Mouse (Mus musculus) embryonic fibroblast, embryonic 13.5 days (primary cell): ENCODE results near the gene Cyb5rl. TPM values are rescaled to one million over a fixed set of nuclear protein-coding genes. Genes with fewer than 3 reads are reported as not detected.

Experiments
- H3K27ac ChIP-seq: 2 replicates; pipeline ENCODE4 v1.5.1; 2012; ENCODE audit warnings: low read length, control low read depth, inconsistent platforms; ENCODE audit not compliant: insufficient read depth
- H3K4me1 ChIP-seq: 2 replicates; pipeline ENCODE4 v1.6.1; 2011; ENCODE audit warnings: low read length; ENCODE audit not compliant: control insufficient read depth, insufficient read depth
- H3K4me3 ChIP-seq: 2 replicates; pipeline ENCODE4 v1.5.1; 2011; ENCODE audit warnings: mild to moderate bottlenecking, control low read depth, low read length; ENCODE audit not compliant: insufficient read depth
- CTCF ChIP-seq: IDR thresholded peaks from 2 replicates; pipeline ENCODE4 v1.5.1; 2011; ENCODE audit warnings: mild to moderate bottlenecking, control low read depth, low read length, moderate library complexity, borderline replicate concordance; ENCODE audit not compliant: insufficient read depth
- POLR2A ChIP-seq: IDR thresholded peaks from 2 replicates; pipeline ENCODE4 v1.6.1; 2011; ENCODE audit warnings: low read depth, mild to moderate bottlenecking, control low read depth, low read length, moderate library complexity
- polyA plus RNA-seq: library from polyadenylated mRNA; stranded (reverse); fragments of >200 nt; gene quantifications from 2 replicates; pipeline ENCODE4 v1.2.4, GENCODE M21; 2011; ENCODE audit warnings: low read depth; ENCODE audit not compliant: missing spikeins, insufficient read length

Cyb5rl gene
- polyA plus RNA-seq, 1 experiment, result 6.3 TPM

DNA sequence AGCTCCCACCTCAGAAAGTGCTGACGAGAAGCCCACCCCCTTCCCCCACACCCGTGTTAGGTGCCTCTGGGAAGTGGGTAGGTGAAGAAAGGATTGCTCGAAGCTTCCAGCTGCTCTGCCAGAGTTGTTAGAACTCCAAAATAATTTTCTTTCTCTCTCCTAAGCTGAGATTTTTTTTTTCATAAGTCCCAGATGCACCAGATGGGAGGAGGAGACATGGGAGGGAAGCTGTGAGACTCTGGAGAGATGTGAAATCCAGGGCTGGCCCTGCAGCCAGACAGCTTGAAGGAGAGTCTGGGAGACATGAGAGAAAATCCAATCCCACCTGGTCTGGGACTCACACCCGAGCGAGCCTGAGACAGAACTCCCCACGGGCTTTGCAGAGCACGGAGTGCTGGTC is 57.6 kb downstream of the Cyb5rl start:
- no peaks in the 10 kb centered on the region for H3K4me1 ChIP-seq

GRCm38 (mm10) chr4:107125101-107125500 is 58.3 kb downstream of the Cyb5rl start:
- Histone ChIP-seq H3K4me3 (no peak overlapping the region), H3K27ac (no peak overlapping the region), H3K4me1 (no peaks in the 10 kb centered on the region)
- TF ChIP-seq POLR2A (no peak), CTCF (no peak)

More for the DNA sequence above, 57.6 kb downstream of the Cyb5rl start:
- H3K4me3 ChIP-seq, result no peak overlapping the region
- no peak overlapping the region for H3K27ac ChIP-seq
- TF ChIP-seq CTCF, result no peak

- no peak for TF ChIP-seq CTCF
- no peak for TF ChIP-seq POLR2A
- Histone ChIP-seq H3K27ac (no peak overlapping the region), H3K4me1 (no peaks in the 10 kb centered on the region), H3K4me3 (no peak overlapping the region)
These were observed 59.6 kb downstream of the Cyb5rl start for GRCm38 (mm10) chr4:107126389-107126788.

DNA sequence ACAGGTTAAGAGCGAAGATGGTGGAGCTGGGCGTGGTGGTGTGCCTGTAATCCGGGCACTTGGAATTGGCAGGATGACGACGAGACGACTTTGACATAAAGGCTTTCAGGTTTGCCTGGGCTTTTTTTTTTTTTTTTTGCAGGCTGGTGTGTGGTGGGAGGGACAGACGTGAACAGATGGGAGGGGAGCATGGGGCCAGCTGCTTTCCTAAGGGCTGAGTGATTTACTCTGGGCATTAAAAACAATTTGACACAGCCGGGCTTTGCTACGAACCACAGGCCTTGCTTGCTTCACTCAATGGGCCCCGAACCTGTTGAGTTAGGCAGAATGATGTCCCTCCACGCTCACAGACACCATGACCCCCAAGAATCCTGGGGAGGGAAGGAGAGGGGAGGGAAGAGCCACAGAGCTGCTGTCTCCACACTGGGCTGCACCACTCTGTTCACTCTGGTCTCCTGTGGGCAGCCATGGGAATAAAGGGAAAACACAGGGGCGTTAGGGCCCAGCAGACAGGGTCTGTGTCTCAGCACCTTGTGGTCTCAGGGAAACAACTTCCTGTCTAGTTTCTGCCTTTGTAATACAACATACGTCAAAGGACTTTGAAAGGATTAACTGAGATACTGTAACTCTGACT is 60.2 kb downstream of the Cyb5rl start:
- no peaks in the 10 kb centered on the region for H3K4me1 ChIP-seq

DNA sequence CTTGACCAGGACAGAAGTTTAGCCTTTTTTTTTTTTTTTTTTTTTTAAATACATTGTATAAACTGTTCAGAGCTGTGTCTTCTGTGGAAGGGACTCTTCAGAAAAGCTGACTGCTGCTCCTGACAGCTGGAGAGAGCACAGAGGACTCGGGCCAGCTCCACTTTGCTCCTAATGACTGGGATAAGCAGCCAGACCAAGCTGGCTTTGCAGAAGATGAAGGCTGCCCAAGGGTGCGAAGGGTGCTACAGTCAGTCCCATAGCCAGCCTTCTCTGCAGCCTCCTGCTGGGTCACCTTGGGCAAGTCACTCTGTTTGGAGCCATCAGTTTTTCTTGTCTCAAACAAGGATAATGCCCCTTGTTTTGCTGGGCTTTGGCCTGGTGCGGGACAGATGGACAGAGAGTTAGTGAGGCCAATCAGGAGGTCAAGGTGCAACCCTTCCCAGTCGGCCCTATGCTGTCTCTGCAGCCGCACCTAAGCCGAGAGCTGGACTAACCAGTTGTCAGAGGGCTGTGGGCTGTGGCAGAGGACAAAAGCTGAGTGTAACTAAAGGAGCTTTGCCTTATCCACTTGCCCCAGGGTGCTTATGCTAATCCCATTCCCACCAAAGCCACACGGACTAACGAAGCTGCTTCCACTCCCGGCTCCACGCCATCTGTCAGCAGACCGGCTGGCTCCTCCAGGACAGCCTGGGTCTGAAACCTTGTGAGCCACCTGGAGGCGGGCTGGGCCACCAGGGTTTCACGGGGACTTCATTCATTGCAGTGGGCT is 61.3 kb downstream of the Cyb5rl start:
- TF ChIP-seq CTCF, result no peak
- no peak for TF ChIP-seq POLR2A
- Histone ChIP-seq H3K27ac (no peak overlapping the region), H3K4me3 (no peak overlapping the region), H3K4me1 (no peaks in the 10 kb centered on the region; the same call in 1 of the 2 replicates)

More for the DNA sequence above, 60.2 kb downstream of the Cyb5rl start:
- no peak for TF ChIP-seq POLR2A
- no peak for TF ChIP-seq CTCF
- Histone ChIP-seq H3K27ac (no peak overlapping the region), H3K4me3 (no peak overlapping the region)

DNA sequence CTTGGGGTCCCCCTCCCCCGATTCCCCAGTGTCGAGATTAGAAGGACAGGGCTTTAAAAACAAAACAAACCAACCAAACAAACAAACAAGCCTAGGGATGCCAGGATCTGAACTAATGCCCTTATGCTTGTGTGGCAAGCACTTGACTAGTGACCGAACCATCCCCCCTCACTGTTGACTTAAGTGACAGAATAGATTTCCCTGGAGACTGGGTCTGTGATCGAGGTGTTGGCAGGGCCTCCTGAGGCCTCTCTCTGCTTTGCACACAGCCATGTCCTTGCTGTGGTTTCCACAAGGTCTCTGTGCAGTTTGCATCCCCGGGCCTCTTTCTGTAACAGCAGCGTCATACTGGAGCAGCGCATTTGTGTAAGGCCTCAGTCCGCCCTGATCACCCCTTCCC is 62.6 kb downstream of the Cyb5rl start:
- Histone ChIP-seq H3K4me3 (no peak overlapping the region), H3K4me1 (no peaks in the 10 kb centered on the region; the same call in 1 of the 2 replicates), H3K27ac (no peak overlapping the region)
- no peak for TF ChIP-seq POLR2A
- no peak for TF ChIP-seq CTCF

DNA sequence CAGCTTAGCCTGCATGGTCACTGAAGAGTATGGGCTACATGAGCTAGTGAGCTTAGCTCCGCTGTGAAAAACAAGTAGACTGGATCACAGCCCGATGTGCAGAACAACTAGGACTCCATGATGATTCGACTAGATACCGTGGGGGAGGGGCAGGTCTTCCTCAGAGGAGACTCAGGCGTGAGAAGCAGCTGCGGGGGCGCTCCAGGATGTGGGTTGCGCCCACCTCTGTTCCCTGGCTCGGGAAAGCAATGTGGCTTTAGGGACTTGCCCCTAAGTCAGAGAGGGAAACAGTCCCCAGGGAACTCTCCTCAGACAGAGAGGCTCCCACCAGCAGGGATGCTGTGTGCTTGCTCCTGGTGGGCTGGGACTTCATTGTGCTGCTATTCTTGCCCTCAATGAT is 63.7 kb downstream of the Cyb5rl start:
- H3K27ac ChIP-seq, result no peak overlapping the region
- TF ChIP-seq CTCF, result no peak
- TF ChIP-seq POLR2A, result no peak
- H3K4me3 ChIP-seq, result no peak overlapping the region
- no peaks in the 10 kb centered on the region; the same call in 1 of the 2 replicates for H3K4me1 ChIP-seq

- TF ChIP-seq POLR2A (no peak), CTCF (no peak)
These were observed 68.1 kb downstream of the Cyb5rl start for GRCm38 (mm10) chr4:107134891-107135290.

DNA sequence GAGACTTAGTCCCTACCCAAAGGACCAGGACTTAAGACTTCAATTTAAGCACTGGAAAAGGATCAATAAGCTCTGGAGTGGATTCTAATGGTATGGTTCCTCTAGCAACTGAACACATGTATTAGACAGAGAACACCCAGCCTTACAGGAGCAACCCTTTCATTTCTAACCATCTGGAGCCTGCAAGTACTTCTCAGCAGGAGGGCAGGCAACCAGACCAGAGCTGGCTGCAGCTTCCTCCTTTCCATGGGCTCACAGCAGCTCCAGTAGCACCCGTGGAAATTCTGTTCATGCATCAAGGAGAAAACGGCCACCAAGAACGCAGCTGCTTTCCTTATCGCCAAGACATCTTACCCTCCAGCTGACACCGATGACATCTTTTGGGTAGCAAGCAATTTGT is 68.9 kb downstream of the Cyb5rl start:
- H3K27ac ChIP-seq, result no peak overlapping the region
- no peak for TF ChIP-seq CTCF
- no peaks in the 10 kb centered on the region; the same call in 1 of the 2 replicates for H3K4me1 ChIP-seq
- no peak overlapping the region for H3K4me3 ChIP-seq

More at GRCm38 (mm10) chr4:107134891-107135290, 68.1 kb downstream of the Cyb5rl start:
- H3K4me3 ChIP-seq, result no peak overlapping the region
- H3K4me1 ChIP-seq, result no peaks in the 10 kb centered on the region; the same call in 1 of the 2 replicates
- no peak overlapping the region for H3K27ac ChIP-seq

GRCm38 (mm10) chr4:107136531-107136930 is 69.7 kb downstream of the Cyb5rl start:
- H3K4me3 ChIP-seq, result no peak overlapping the region
- no peak overlapping the region for H3K27ac ChIP-seq
- no peaks in the 10 kb centered on the region; the same call in 1 of the 2 replicates for H3K4me1 ChIP-seq
- TF ChIP-seq POLR2A (no peak), CTCF (no peak)

Other genes starting within 250 kb of the Cyb5rl start
- 104 and 145 TPM in 2 replicates for gene Ssbp3, start 156.3 kb upstream of the Cyb5rl start, polyA plus RNA-seq
- 48.4 and 50.6 TPM in 2 replicates for gene Mrpl37, start 120 bp upstream of the Cyb5rl start, polyA plus RNA-seq
- not detected in 2 replicates for gene Cdcp2, start 29.9 kb downstream of the Cyb5rl start, polyA plus RNA-seq
- 388 and 440 TPM in 2 replicates for gene Tmem59, start 111.4 kb downstream of the Cyb5rl start, polyA plus RNA-seq
- gene Tceanc2, start 112.1 kb downstream of the Cyb5rl start, polyA plus RNA-seq, result 23.0 and 29.7 TPM in 2 replicates
- gene Ldlrad1, start 142.2 kb downstream of the Cyb5rl start, polyA plus RNA-seq, result not detected in 2 replicates
- 88.1 and 129 TPM in 2 replicates for gene Lrrc42, start 186.5 kb downstream of the Cyb5rl start, polyA plus RNA-seq
- 62.5 and 65.2 TPM in 2 replicates for gene Hspb11, start 186.6 kb downstream of the Cyb5rl start, polyA plus RNA-seq
- not detected in 2 replicates for gene Dio1, start 240.2 kb downstream of the Cyb5rl start, polyA plus RNA-seq
- 58.4 and 63.7 TPM in 2 replicates for gene Yipf1, start 247.4 kb downstream of the Cyb5rl start, polyA plus RNA-seq